Mouse (Mus musculus): ENCODE results near the gene Nxph4.

- no peak for TF ChIP-seq CTCF (conservative IDR thresholded peaks at IDR 0.05 in 1 of 2, IDR thresholded peaks at IDR 0.05 in 1 of 2; ENCODE audit: low read depth in 2 of 2, low read length in 2 of 2)
- no peak for TF ChIP-seq POLR2A (IDR thresholded peaks at IDR 0.05; ENCODE audit: low read depth, low read length)
Measured at GRCm38 (mm10) chr10:127476541-127476940, 57.8 kb downstream of the Nxph4 start.
